Mouse (Mus musculus): ENCODE measurements at regions not wholly inside any gene's neighbourhood (a gene's known extent, or its start where the extent isn't known, plus 50 kb on each side); places are given as distances from the start of the nearest gene placed in this dataset.

GRCm38 (mm10) chr5:53329591-53329990 is 62.7 kb downstream of the Smim20 start:
- no peak for DNase-seq (ENCODE audit: low spot score in 2 of 2)
- intact Hi-C loops (cut with DNase I) = no loop called here

DNA sequence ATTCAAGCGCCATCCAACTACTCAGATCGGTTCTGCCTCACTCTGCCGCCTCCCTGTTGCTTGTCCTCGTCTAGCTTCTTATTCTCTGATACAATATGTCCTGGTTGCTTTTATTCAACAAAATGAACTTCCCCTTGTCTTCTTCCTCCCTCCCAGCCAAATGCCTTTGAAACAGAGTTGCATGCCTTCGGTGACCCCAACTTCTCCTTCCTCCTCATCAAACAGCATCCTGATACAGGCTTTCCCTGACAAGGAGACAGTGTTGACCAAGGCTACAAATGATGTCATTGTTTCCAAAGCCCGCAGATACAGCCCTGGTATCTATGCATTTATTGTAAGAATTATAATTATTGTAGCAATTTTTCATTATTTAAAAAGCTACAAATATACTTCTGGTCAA is 69.8 kb downstream of the Smim20 start:
- intact Hi-C loops (cut with DNase I) = loop anchor here (10.0 kb wide), 1 partner anchor 778 kb away; no protein-coding TSS in a partner anchor
- no peak for DNase-seq (ENCODE audit: low spot score in 2 of 2)

GRCm38 (mm10) chr5:53337816-53338215 is 70.9 kb downstream of the Smim20 start:
- no peak for DNase-seq (ENCODE audit: low spot score in 2 of 2)
- intact Hi-C loops (cut with DNase I) = loop anchor here (10.0 kb wide), 1 partner anchor 777 kb away; no protein-coding TSS in a partner anchor

GRCm38 (mm10) chr5:53345164-53345563 is 78.3 kb downstream of the Smim20 start:
- no peak for DNase-seq (ENCODE audit: low spot score in 2 of 2)
- intact Hi-C loops (cut with DNase I) = no loop called here

GRCm38 (mm10) chr5:53346028-53346427 is 79.1 kb downstream of the Smim20 start:
- DNase-seq (ENCODE audit: low spot score in 2 of 2) = no peak
- intact Hi-C loops (cut with DNase I) = no loop called here

GRCm38 (mm10) chr5:53346756-53347155 is 79.9 kb downstream of the Smim20 start:
- intact Hi-C loops (cut with DNase I) = no loop called here
- no peak for DNase-seq (ENCODE audit: low spot score in 2 of 2)

DNA sequence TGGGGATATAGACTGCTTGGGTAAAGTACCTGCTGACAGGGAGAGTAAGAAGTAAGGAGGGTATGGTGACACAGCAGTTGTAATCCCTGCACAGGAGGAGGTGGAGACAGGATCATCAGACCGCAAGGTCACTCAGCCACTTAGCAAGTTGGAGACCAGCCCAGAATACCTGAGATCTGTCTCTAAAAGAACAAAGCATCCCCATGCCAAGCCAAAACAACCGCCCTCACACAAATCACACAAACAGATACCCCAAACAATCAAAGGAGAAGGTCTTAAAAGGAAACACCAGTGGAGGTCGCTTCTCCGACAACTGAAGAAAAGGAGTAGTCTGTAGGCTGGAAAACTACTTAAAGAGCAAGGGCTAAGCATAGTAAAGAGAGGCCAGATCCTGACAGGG is 86.0 kb downstream of the Smim20 start:
- DNase-seq (ENCODE audit: low spot score in 2 of 2) = no peak
- intact Hi-C loops (cut with DNase I) = no loop called here

- intact Hi-C loops (cut with DNase I) = loop anchor here (2.0 kb wide), 1 partner anchor 237 kb away; no protein-coding TSS in a partner anchor
- DNase-seq (ENCODE audit: low spot score in 2 of 2) = no peak
Measured at GRCm38 (mm10) chr5:53354296-53354695, 87.4 kb downstream of the Smim20 start.

DNA sequence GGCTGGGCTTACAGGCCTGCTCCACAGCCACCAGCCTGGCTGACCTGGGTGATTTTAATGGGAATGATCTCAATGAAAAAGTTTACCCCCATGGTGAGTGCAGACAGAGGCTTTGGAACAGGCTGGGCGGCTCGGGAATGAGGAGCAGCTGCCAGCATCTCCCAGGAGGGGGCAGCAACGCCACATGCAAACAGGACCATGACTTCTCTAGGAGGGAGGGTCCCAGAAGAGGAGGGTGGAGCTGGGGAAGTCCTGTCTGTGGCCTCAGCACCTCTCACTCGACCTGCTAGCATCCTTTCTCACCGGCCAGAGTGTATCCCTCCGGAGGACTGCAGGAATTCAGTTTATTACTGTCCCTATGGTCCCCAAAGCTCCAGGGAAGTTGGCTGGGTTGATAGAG is 88.2 kb downstream of the Smim20 start:
- peak; percentile 84 to 87 for DNase-seq (ENCODE audit: low spot score in 2 of 2)
- intact Hi-C loops (cut with DNase I) = loop anchor here (1.0 to 2.0 kb wide), 2 partner anchors 236 to 283 kb away; no protein-coding TSS in a partner anchor

DNA sequence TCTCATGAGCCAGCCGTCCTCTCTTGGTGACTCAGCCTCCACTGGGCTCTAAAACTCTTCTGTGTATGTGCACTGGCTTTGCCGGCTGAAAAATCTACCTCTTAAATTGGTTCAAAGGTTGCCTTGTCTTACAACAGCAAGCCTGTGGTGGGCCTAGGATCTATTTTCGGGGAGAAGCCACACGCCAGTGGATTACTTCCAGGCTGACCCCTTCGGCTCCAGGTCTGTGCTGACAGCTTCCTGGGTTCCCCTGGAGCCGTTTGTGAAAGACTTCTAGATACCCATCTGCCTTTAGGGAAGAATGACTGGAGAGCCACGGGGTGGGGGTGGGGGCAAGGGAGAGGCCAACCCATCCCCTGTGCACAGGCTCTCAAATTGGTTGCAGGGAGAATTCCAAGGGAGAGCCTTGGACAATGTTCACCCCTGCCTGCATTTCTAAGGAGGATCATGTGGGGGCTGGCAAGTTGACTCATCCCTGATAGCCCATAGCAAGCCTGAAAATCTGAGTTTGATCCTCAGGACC is 90.3 kb downstream of the Smim20 start:
- no peak for DNase-seq (ENCODE audit: low spot score in 2 of 2)
- intact Hi-C loops (cut with DNase I) = no loop called here

DNA sequence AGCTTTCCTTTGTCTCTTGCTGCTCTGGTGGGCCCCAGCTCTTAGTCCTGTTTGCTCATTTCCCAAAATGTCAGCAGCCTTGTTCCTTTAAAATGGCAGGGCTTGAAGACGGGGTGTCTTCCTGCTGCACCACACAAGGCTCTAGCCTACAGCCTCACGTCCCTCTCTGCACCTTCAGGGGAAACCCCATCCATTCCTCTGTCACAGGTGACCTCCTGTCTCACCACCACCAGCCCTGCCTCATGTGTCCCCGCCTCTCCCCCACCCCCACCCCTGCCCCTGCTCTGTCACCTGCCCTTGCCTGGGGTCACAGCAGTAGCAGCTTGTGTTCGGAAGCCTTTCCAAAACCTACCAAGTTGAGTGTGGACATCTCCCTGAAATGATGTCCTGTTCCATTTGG is 91.3 kb downstream of the Smim20 start:
- no peak for DNase-seq (ENCODE audit: low spot score in 2 of 2)
- intact Hi-C loops (cut with DNase I) = no loop called here

GRCm38 (mm10) chr5:53359887-53360286 is 93.0 kb downstream of the Smim20 start:
- intact Hi-C loops (cut with DNase I) = no loop called here
- DNase-seq (ENCODE audit: low spot score in 2 of 2) = no peak

DNA sequence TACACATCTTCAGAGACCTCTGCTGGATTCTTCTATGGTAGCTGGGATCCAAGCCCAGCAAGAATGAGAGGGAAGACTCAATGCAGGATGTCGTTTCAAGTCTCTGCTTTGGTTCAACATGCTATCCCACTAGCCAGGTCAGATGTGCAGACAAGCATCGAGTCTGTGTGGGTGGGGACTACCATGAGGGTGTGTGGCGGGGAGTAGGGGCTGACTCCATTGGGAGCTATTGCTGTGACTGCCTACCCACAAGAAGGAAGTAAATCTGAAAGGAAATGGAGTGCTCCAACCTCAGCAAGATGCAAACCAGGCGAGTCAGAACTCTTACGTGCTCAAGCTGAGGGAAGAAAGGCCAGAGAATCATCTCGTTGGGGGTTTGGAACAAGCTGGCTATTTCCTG is 94.4 kb downstream of the Smim20 start:
- no peak for DNase-seq (ENCODE audit: low spot score in 2 of 2)
- intact Hi-C loops (cut with DNase I) = no loop called here

DNA sequence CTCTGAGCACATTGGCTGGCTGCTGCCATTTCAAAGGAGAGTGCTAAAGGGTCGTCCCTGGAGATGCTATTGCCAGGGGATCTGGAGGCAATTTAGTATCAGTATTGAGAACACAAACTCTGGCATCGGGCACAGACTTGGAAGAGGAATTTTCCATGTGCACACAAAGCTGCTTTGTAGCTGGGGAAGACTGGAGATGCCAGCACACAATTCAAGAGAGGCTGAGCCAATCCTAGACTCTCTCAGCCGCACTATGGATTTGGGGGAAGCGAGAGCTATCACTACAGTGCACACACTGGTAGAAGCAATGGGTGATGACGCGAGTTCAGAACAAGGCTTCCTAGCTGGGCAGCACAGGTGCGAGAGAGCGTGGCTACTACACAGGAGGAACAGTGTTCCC is 97.0 kb downstream of the Smim20 start:
- intact Hi-C loops (cut with DNase I) = no loop called here
- DNase-seq (ENCODE audit: low spot score in 2 of 2) = peak in 1 of 2 experiments; percentile 32

GRCm38 (mm10) chr5:53366882-53367561 is 98.9 kb upstream of the Rbpj start:
- intact Hi-C loops (cut with DNase I) = loop anchor here (2.0 to 5.0 kb wide), 2 partner anchors 125 to 158 kb away; no protein-coding TSS in a partner anchor
- DNase-seq (ENCODE audit: low spot score in 2 of 2) = peak; percentile 30 to 86

DNA sequence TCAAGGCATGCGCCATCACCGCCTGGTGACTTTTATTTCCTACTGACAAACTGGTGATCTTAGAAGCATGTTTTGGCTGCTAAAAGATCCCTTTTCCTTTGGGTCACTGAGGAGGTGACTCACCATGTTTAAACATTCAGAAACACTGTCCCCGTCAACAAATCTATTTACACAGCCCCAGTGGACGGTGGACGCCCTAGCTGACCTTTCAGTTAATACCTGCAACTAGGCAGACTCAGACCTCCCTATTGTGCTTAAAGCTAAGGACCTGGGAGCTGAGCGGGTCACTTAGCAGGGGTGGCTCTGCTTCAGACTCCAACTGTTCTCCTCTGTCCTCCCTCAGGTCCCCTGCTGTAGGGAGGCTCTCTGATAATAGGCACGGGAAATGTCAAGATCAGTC is 95.7 kb upstream of the Rbpj start:
- DNase-seq (ENCODE audit: low spot score in 2 of 2) = no peak
- intact Hi-C loops (cut with DNase I) = no loop called here

DNA sequence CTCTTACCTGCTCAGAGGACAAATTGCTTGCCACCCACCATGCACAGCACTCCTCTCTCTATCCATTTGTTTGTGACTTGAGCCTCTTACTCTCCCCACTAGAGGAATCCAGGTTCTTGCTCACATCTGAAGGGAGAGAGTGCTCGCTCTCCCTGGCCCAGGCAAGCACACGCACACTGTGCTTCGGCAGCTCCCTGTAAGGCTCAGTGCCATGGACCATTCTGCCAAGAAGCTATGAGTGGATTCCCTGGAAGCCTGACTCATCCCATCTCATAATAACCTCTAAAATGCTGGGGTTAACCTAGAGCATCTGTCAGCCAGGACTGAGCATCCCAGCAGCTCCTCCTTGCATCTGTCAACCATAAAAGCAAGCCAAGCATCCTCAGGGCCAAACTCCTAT is 94.3 kb upstream of the Rbpj start:
- DNase-seq (ENCODE audit: low spot score in 2 of 2) = peak in 1 of 2 experiments; percentile 65
- intact Hi-C loops (cut with DNase I) = no loop called here

DNA sequence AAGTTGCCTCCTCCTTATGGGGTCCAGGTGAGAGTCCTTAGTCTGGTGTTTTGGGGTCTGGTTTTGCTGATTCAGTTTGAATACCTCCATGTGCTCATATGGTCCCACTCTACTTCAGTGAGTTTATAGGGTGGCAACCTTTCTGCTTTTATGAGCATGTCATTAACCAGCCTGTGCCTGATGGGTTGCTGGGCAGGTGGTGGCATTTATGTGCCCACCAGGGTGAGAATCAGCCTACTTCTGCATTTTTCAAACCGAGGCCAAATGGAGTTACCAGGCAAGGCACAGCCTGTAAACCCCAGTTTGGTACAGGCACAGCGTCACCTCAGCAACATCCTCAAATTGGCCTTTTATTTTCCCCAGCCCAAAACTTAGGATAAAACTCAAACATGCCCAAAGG is 92.6 kb upstream of the Rbpj start:
- DNase-seq (ENCODE audit: low spot score in 2 of 2) = no peak
- intact Hi-C loops (cut with DNase I) = no loop called here

GRCm38 (mm10) chr5:53376856-53377255 is 89.1 kb upstream of the Rbpj start:
- intact Hi-C loops (cut with DNase I) = no loop called here
- no peak for DNase-seq (ENCODE audit: low spot score in 2 of 2)

DNA sequence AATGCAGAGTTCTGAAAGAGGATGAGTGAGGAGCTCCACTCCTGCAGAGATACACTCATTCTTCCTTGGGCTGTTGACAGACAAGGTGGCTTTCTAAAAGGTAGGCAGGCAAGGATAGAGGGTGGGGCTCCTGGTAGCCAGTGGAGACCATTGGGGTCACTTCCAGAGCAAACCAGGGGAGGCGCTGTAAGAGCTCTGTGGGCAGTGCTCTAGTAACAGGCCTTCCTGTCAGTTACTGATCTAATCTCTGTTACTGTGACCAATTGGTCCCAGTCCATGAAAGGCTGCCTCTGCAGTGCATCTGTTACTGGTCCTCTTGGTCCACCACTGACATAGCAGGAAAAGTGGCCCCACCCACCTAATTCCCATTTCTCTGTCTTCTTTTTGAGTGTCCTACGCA is 88.3 kb upstream of the Rbpj start:
- DNase-seq (ENCODE audit: low spot score in 2 of 2) = no peak
- intact Hi-C loops (cut with DNase I) = no loop called here

DNA sequence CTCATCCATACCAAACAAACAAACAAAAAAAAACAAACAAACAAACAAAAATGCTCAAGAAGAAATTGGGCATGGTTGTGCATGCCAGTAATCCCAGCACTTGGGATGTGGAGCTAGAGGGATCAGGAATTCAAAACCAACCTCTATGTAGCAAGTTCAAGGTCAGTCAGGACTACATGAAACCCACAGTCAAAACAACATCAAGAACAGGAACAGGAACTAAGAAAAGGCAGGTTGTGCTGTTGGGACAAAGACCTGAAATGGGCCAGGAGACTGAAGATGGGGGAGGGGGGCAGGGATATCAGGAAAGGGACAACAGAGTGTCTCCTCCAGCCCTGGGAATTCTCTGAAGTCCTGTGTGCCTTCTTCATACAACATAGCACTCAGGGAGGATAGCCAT is 87.8 kb upstream of the Rbpj start:
- no peak for DNase-seq (ENCODE audit: low spot score in 2 of 2)
- intact Hi-C loops (cut with DNase I) = no loop called here

DNA sequence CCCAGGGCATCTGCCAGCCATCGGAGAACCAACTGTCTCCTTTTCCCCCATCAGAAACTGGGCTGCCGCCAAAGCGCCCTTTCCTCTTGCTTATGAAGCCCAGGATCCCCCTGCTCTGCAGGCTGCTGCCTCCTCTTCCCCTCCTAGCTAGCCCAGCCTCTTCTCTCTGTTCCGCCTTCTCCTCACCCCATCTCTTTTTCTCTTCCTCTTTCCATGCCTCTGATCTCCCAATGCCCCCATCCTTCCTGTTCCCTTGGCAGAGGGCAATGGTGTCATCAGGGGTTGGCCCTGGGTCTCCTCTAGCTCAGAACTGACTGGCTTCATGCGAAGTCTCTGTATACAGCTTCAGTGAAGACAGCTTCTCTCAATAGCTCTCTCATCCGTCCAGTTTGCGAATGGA is 87.4 kb upstream of the Rbpj start:
- intact Hi-C loops (cut with DNase I) = no loop called here
- DNase-seq (ENCODE audit: low spot score in 2 of 2) = no peak

Data from left cerebral cortex, postnatal 25 days (tissue).